Mouse (Mus musculus) urinary bladder, postnatal 36 days (tissue): Measurements from ENCODE around the gene Mrps25.
A peak's percentile ranks its signal among the peaks of the same experiment; 100 is the strongest.

ENCODE experiments used
- DNase-seq, 2 experiments: peaks; one replicate each; pipeline ENCODE4 v3.0.0; 2022; ENCODE audit warnings: low spot score in 2 of 2, mixed read lengths in 1 of 2

The Mrps25 gene

DNA sequence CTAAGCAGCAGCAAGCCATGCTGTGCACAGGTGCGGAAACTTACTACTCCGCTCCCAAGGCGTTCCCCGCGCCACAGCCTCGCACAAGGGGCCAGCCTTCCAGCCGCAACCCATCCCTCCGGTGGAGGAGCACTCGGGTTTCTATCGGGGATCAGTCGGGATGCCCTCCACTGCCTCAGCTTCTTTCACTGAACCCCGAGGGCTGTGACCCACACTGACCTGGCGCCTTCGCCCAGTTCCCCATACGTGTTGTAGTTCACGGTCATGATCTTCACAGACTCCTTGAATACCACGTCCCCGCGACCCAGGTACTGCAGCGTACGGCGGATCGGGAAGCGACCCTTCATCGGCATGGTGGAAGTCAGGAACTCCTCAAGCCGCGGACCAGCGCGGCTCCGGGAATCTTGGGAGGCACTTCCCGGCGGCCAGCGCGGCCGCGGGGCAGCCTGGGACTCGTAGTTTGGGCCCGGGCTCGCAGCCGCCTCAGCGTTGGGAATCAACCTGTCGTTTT, at the start of gene Mrps25:
Gene Mrps25, minus strand, starts transcription at position 413 of the 511 bp plus-strand sequence.
- DNase-seq: peak; percentile 60 to 69

GRCm38 (mm10) chr6:92231762-92232161, 47.9 kb upstream of the Mrps25 start:
- DNase-seq: no peak

GRCm38 (mm10) chr6:92231356-92231755, 47.5 kb upstream of the Mrps25 start:
- DNase-seq: no peak

- no peak for DNase-seq
These were observed 45.8 kb upstream of the Mrps25 start for GRCm38 (mm10) chr6:92229586-92229985.

- no peak for DNase-seq
These were observed 45.3 kb upstream of the Mrps25 start for GRCm38 (mm10) chr6:92229103-92229502.

DNA sequence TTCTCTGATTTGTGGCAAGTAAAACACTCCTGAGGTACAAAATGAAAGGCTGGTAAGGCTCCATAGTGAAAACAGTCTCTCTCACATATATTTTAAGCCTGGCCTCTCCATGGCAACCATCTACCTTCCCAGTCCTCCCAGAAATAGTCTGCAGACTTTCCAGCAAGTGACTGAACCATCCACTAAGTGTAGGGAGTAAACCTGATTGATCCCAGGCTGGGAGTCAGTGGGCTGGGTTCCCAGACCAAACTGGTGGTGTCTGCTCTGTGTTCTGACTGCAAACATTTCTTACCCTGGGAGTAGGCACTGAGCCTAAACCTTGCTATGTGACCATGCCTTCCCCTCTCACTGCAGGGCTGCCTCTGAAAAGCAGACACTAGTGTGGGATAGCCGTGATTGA, 41.1 kb upstream of the Mrps25 start:
- no peak for DNase-seq

GRCm38 (mm10) chr6:92222021-92222420, 38.2 kb upstream of the Mrps25 start:
- DNase-seq: no peak

GRCm38 (mm10) chr6:92221604-92222003, 37.8 kb upstream of the Mrps25 start:
- DNase-seq: no peak

- DNase-seq: peak; percentile 7 to 9
These were observed 35.6 kb upstream of the Mrps25 start for GRCm38 (mm10) chr6:92219445-92219844.

DNA sequence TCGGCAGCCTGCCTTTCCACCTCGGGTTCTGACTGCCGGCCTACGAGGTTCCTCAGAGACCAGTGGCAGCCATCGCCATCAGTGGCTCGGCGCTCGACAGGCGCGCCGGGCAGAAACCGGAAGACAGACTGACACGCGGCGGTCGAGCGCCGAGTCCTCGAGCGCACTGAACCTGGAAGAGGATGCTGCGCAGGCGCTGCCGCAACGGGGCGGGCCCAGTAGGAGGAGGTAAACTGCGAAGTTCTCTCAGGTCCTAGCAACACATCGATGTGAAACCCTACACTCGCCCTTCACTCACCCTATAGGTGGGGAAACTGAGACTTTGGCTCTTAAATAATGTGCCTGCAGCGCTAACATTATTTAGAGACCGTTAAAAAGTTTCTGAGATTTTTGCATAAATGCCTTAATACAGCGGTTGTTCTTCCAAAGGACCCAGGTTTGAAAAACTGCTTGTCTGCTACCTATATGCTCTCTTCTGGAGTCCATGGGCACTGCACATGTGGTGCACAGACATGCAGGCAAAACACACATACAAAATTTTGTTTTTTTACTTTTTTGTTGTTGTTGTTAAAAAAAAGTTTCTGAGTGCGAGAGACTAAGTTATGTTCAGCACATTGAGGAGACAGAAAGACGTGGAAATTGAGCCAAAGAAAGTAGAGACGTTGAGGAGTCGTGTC, 31.1 kb upstream of the Mrps25 start, which contains the start of gene Rbsn:
Gene Rbsn, minus strand, starts transcription at position 153 of the 677 bp plus-strand sequence.
- DNase-seq: peak; percentile 86 to 91

DNA sequence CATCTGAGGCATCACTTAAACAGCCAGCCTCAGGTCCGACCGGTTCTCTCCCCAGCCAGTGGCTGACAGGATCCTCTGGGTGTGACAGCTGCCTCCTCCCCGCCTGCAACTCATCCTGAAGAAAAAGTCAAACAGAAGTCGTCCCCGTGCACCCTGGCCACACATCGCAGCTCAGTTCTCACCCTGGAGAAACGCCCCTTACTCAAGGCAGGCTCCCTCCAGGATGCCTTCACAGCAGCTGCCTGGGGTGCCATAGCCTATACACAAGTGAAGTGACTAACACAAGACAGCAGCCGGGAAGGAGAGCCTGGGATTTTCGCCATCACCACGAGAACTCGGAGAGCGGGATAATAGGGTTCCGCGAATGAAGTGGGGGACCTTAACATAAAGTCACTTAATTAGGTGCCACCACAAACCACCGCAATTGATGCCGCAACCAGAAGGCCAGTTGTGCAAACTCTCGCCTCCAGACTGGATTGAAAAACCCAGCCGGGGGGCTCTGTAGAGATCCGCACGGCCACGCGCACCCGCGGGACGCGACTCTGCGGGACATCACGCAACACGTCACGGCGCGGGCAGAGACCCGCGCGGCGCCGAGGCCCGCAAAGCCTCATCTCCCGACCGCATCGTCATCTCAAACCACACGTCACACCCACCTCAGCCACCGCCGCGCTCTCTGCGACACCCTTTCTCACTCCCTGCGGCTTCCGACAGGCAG, 30.4 kb upstream of the Mrps25 start:
- no peak for DNase-seq

- DNase-seq: no peak
These were observed 15.6 kb upstream of the Mrps25 start for GRCm38 (mm10) chr6:92199414-92199813.

DNA sequence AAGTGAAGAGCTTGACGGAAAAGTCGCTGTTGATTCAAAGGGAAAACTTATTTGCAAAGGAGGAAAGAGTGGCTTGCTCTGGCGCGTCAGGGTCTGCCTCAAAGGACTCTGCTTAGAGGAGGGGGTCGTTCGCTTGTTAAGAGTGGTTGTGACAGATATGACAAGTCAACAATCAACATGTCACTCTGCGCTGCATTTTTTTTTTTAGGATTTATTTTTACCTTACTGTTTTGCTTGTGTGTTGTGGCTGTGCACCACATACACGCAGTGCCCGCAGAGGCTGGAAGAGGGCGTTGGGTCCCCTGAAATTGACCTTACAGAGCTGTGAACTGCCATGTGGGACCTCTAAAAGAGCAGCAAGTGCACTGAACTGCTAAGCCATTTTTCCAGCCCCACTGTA, 345 bp upstream of the Mrps25 start:
- no peak for DNase-seq

GRCm38 (mm10) chr6:92176450-92176849, 7.4 kb downstream of the Mrps25 start:
- no peak for DNase-seq

DNA sequence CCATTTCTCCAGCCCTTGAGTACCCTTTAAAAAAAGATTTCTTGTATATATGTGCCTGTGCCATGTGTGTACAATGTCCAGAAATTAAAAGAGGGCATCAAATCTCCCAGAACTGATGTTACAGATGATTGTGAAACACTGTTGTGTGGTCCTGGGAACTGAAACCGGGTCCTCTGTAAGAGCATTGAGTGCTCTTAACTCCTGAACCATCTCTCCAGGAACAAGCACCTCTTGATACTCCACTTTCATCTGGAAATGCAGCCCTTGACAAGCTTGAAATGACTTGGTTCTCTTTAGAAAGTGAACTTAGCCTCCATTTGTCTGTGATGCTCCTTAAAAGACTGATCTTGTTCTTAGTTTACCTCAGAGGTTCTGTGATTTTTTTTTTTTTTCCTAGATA, 21.1 kb downstream of the Mrps25 start:
- no peak for DNase-seq

DNA sequence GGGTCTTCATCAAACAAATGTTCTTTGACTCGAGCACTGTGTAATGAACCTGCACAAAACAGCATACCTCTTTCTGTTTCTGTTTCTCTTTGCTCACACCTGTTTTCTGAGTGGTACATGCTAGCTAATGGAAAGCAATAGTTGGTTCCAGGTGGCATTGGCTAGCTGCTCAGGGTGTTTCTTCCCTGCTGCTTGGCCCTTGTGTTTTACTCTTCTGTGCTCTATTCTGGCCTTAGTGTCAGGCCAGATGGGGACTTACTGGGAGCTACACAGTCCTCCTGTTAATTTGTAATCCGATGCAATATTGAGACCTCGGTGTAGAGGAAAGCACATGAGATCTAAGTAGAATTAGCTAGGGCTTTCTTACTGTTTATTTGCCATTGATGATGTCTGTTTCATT, 25.0 kb downstream of the Mrps25 start:
- DNase-seq: no peak

DNA sequence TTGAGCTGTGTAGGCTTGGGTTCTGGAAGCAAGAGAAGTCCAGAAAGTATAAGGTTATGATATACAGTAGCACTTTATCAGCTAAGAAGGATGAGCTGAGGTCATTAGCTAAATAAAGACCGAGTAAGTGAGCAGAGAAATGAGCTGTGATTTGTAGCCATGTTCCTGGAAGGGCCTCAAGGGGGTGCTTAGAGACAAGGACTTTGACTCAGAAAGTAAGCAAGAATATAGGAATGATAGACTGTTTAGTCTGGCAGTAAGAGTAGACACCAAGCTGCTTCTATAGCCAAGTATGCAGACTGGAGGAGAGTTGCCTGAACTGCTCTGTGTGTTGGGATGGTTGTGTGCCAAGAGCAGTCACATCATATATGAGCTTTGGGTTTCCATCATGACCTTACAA, 30.1 kb downstream of the Mrps25 start:
- DNase-seq: no peak

GRCm38 (mm10) chr6:92145881-92146280, 38.0 kb downstream of the Mrps25 start:
- DNase-seq: no peak

DNA sequence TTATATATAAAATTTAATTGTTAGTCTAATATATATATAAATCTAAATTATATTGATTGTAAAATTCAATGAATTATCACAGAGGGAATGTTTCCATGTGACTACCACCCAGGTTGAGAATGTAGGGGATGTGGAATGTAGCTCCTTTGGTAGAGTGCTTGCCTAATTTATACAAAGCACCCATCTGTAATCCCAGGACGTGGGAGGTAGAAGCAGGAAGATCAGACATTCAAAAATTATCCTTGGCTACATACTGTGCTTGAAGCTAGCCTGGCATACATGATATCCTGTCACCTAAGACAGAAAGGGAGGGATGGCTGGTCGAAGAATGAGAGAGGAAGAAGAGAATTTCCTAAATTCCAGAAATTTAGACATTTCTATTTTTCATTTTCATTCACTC, 47.5 kb downstream of the Mrps25 start:
- DNase-seq: no peak

GRCm38 (mm10) chr6:92133617-92134016, 50.2 kb downstream of the Mrps25 start:
- DNase-seq: no peak

GRCm38 (mm10) chr6:92132021-92132911, 51.6 kb downstream of the Mrps25 start:
- no peak for DNase-seq

DNA sequence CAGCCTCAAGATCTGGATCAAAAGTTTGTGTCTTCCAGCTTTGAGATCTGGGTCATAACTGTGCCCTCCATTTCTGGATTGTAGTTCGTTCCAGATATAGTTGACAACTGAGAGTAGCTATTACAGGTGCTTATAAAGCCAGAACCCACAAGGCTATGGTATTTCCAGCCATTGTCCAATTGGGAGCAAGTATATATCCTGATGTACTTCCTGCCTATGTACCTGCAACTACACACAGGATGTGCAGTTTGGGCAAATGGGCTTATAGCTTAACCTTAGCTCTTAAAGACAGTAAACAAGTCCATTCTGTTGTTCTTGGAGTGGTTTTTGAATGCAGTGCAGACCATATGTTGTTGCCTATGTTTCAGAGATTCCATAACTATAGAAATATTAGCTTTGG, 52.4 kb downstream of the Mrps25 start:
- no peak for DNase-seq
